Mouse (Mus musculus) CH12.LX (cell line): ENCODE data around the gene Hlcs. TPM values are rescaled to one million over a fixed set of nuclear protein-coding genes. Genes with fewer than 3 reads are reported as not detected.

Experiments
- DNase-seq: peaks from one replicate; pipeline ENCODE4 v3.0.0-alpha.2; 2013; ENCODE audit errors: extremely low read depth
- H3K27ac ChIP-seq: 2 replicates; pipeline ENCODE4 v1.5.1; 2012; ENCODE audit warnings: low read depth, mild to moderate bottlenecking, control low read depth, moderate library complexity; ENCODE audit not compliant: insufficient read depth
- H3K27me3 ChIP-seq: replicated peaks from 2 replicates; pipeline ENCODE3; 2012; ENCODE audit warnings: inconsistent platforms
- H3K36me3 ChIP-seq, 2 experiments: replicated peaks in 1 of 2; 2 replicates each; pipeline versions ENCODE3 to v1.6.1; 2012; ENCODE audit warnings: inconsistent platforms in 1 of 2, low read length in 1 of 2, mild to moderate bottlenecking in 1 of 2, mixed read lengths in 1 of 2, moderate library complexity in 1 of 2; ENCODE audit not compliant: control insufficient read depth in 1 of 2, insufficient read depth in 1 of 2
- H3K4me1 ChIP-seq, 2 experiments: 2 replicates each; pipeline ENCODE4 v1.6.1; 2012; ENCODE audit warnings: inconsistent platforms in 1 of 2, moderate library complexity in 1 of 2; ENCODE audit not compliant: insufficient read depth in 2 of 2, control insufficient read depth in 1 of 2
- H3K4me2 ChIP-seq: 2 replicates; pipeline ENCODE4 v1.6.1; 2012; ENCODE audit warnings: low read depth, mild to moderate bottlenecking, control low read depth; ENCODE audit not compliant: poor library complexity, insufficient read depth, severe bottlenecking
- H3K4me3 ChIP-seq, 3 experiments: fragments of 150-350 bp in 1 of 3; sonication (generic) in 1 of 3; replicated peaks in 1 of 3; 2 replicates each; pipeline versions ENCODE3 to v1.5.1; 2011 to 2012; ENCODE audit warnings: low read depth in 2 of 3, low read length in 2 of 3, mild to moderate bottlenecking in 2 of 3, moderate library complexity in 2 of 3, control low read depth in 1 of 3, improper control_type of control experiment in 1 of 3, inconsistent platforms in 1 of 3, mixed read lengths in 1 of 3; ENCODE audit not compliant: poor library complexity in 1 of 3
- H3K79me2 ChIP-seq: replicated peaks from 2 replicates; pipeline ENCODE4 v1.6.1; 2012; ENCODE audit warnings: mild to moderate bottlenecking, moderate library complexity; ENCODE audit not compliant: control insufficient read depth, poor library complexity, insufficient read depth, severe bottlenecking; ENCODE audit errors: extremely low read depth
- H3K9ac ChIP-seq: 2 replicates; pipeline ENCODE4 v1.6.1; 2012; ENCODE audit warnings: low read depth, mild to moderate bottlenecking, control low read depth, moderate library complexity; ENCODE audit not compliant: insufficient read depth
- H3K9me3 ChIP-seq: replicated peaks from 2 replicates; pipeline ENCODE3; 2012; ENCODE audit warnings: low read length, inconsistent platforms, mixed read lengths
- BHLHE40 ChIP-seq: IDR thresholded peaks from 2 replicates; pipeline ENCODE4 v1.6.1; 2011; ENCODE audit warnings: mild to moderate bottlenecking, low read depth, low read length, improper control_type of control experiment
- CHD2 ChIP-seq: IDR thresholded peaks from 2 replicates; pipeline ENCODE4 v1.6.1; 2011; ENCODE audit warnings: low read length, improper control_type of control experiment
- E2F4 ChIP-seq: IDR thresholded peaks from 2 replicates; pipeline ENCODE4 v1.6.1; 2011; ENCODE audit warnings: low read depth, low read length, improper control_type of control experiment; ENCODE audit not compliant: insufficient replicate concordance
- ELF1 ChIP-seq: IDR thresholded peaks from 2 replicates; pipeline ENCODE4 v1.6.1; 2014; ENCODE audit warnings: low read depth, mild to moderate bottlenecking, inconsistent platforms, low read length, improper control_type of control experiment
- EP300 ChIP-seq: IDR thresholded peaks from 2 replicates; pipeline ENCODE4 v1.6.1; 2011; ENCODE audit warnings: low read length, improper control_type of control experiment
- ETS1 ChIP-seq: conservative IDR thresholded peaks from 2 replicates; pipeline ENCODE4 v1.6.1; 2012; ENCODE audit warnings: low read depth, mild to moderate bottlenecking, inconsistent platforms, low read length, improper control_type of control experiment, moderate library complexity
- GABPA ChIP-seq: IDR thresholded peaks from 2 replicates; pipeline ENCODE4 v1.6.1; 2012; ENCODE audit warnings: low read depth, low read length, improper control_type of control experiment, inconsistent platforms; ENCODE audit not compliant: insufficient replicate concordance
- IRF4 ChIP-seq: IDR thresholded peaks from 2 replicates; pipeline ENCODE4 v1.6.1; 2014; ENCODE audit warnings: low read depth, mild to moderate bottlenecking, inconsistent platforms, low read length, improper control_type of control experiment
- JUN ChIP-seq: IDR thresholded peaks from 2 replicates; pipeline ENCODE4 v1.6.1; 2011; ENCODE audit warnings: low read depth, mild to moderate bottlenecking, low read length, improper control_type of control experiment, moderate library complexity; ENCODE audit not compliant: insufficient read depth
- JUND ChIP-seq: conservative IDR thresholded peaks from 2 replicates; pipeline ENCODE4 v1.6.1; 2011; ENCODE audit warnings: low read depth, low read length, improper control_type of control experiment
- MAFK ChIP-seq: IDR thresholded peaks from 2 replicates; pipeline ENCODE4 v1.6.1; 2011; ENCODE audit warnings: low read length, improper control_type of control experiment; ENCODE audit not compliant: insufficient replicate concordance
- MAZ ChIP-seq: IDR thresholded peaks from 2 replicates; pipeline ENCODE4 v1.6.1; 2012; ENCODE audit warnings: low read depth, mild to moderate bottlenecking, inconsistent platforms, low read length, improper control_type of control experiment, moderate library complexity
- MEF2A ChIP-seq: IDR thresholded peaks from 2 replicates; pipeline ENCODE4 v1.6.1; 2014; ENCODE audit warnings: low read depth, mild to moderate bottlenecking, inconsistent platforms, low read length, improper control_type of control experiment, borderline replicate concordance
- MXI1 ChIP-seq: IDR thresholded peaks from 2 replicates; pipeline ENCODE4 v1.6.1; 2011; ENCODE audit warnings: mild to moderate bottlenecking, low read depth, low read length, improper control_type of control experiment
- NELFE ChIP-seq: IDR thresholded peaks from 2 replicates; pipeline ENCODE4 v1.6.1; 2011; ENCODE audit warnings: low read depth, low read length, improper control_type of control experiment
- NRF1 ChIP-seq: IDR thresholded peaks from 2 replicates; pipeline ENCODE4 v1.6.1; 2014; ENCODE audit warnings: low read depth, mild to moderate bottlenecking, inconsistent platforms, low read length, improper control_type of control experiment, moderate library complexity
- PAX5 ChIP-seq: IDR thresholded peaks from 2 replicates; pipeline ENCODE4 v1.6.1; 2012; ENCODE audit warnings: low read length, inconsistent platforms, mixed read lengths
- POLR2A ChIP-seq: IDR thresholded peaks from 2 replicates; pipeline ENCODE4 v1.6.1; 2011; ENCODE audit warnings: low read depth, mild to moderate bottlenecking, improper control_type of control experiment, low read length
- POLR2AphosphoS2 ChIP-seq: IDR thresholded peaks from 2 replicates; pipeline ENCODE4 v1.6.1; 2011; ENCODE audit warnings: low read depth, low read length, improper control_type of control experiment
- RCOR1 ChIP-seq: conservative IDR thresholded peaks from 2 replicates; pipeline ENCODE4 v1.6.1; 2012; ENCODE audit warnings: low read depth, mild to moderate bottlenecking, inconsistent platforms, low read length, improper control_type of control experiment
- SIN3A ChIP-seq: IDR thresholded peaks from 2 replicates; pipeline ENCODE4 v1.6.1; 2012; ENCODE audit warnings: low read length, improper control_type of control experiment, inconsistent platforms
- TBP ChIP-seq: conservative IDR thresholded peaks from 2 replicates; pipeline ENCODE4 v1.6.1; 2011; ENCODE audit warnings: low read depth, low read length, improper control_type of control experiment
- TCF12 ChIP-seq: IDR thresholded peaks from 2 replicates; pipeline ENCODE4 v1.6.1; 2014; ENCODE audit warnings: low read depth, mild to moderate bottlenecking, inconsistent platforms, low read length, improper control_type of control experiment
- USF1 ChIP-seq: IDR thresholded peaks from 2 replicates; pipeline ENCODE4 v1.6.1; 2014; ENCODE audit warnings: low read depth, mild to moderate bottlenecking, inconsistent platforms, low read length, improper control_type of control experiment
- USF2 ChIP-seq: conservative IDR thresholded peaks from 2 replicates; pipeline ENCODE4 v1.6.1; 2011; ENCODE audit warnings: low read depth, low read length, improper control_type of control experiment
- ZC3H11A ChIP-seq: IDR thresholded peaks from 2 replicates; pipeline ENCODE4 v1.6.1; 2012; ENCODE audit warnings: low read depth, mild to moderate bottlenecking, inconsistent platforms, low read length, improper control_type of control experiment
- ZKSCAN1 ChIP-seq: IDR thresholded peaks from 2 replicates; pipeline ENCODE4 v1.6.1; 2012; ENCODE audit warnings: low read depth, inconsistent platforms, low read length, improper control_type of control experiment, borderline replicate concordance
- ZMIZ1 ChIP-seq: IDR thresholded peaks from 2 replicates; pipeline ENCODE4 v1.6.1; 2012; ENCODE audit warnings: low read depth, mild to moderate bottlenecking, inconsistent platforms, low read length, improper control_type of control experiment
- ZNF384 ChIP-seq: IDR thresholded peaks from 2 replicates; pipeline ENCODE4 v1.6.1; 2012; ENCODE audit warnings: low read depth, low read length, improper control_type of control experiment, inconsistent platforms
- dilution Hi-C: fragments of 300-500 bp; cut with MboI; formaldehyde crosslinking; loops from 2 replicates; pipeline ENCODE4 v1.14.3; 2020; ENCODE audit warnings: low sequenced_read_pairs; ENCODE audit not compliant: extremely low pct_unique_long_range_greater_than_20kb, extremely low pct_ligation_motif_present
- in situ Hi-C: fragments of 300-500 bp; cut with MboI; formaldehyde crosslinking; loops from 3 replicates; pipeline ENCODE4 v1.14.3; 2019; ENCODE audit warnings: low sequenced_read_pairs, low pct_ligation_motif_present, low pct_unique_long_range_greater_than_20kb, mixed read lengths
- polyA plus RNA-seq: library from polyadenylated mRNA; unstranded; fragments of >175 nt; gene quantifications from 2 replicates; pipeline ENCODE4 v1.2.1, GENCODE M21; 2012; ENCODE audit warnings: low read depth; ENCODE audit not compliant: insufficient read length
- total RNA-seq, 2 experiments: library from RNA; depleted of rRNA; stranded (reverse); fragments of 300-350 nt in 1 of 2; fragments of >200 nt in 1 of 2; gene quantifications; 2 replicates each; pipeline ENCODE4 v1.2.3; 2012 to 2014

Gene Hlcs
- total and polyA plus RNA-seq, 3 experiments = 5.3 to 12.5 (median 9.4) TPM

DNA sequence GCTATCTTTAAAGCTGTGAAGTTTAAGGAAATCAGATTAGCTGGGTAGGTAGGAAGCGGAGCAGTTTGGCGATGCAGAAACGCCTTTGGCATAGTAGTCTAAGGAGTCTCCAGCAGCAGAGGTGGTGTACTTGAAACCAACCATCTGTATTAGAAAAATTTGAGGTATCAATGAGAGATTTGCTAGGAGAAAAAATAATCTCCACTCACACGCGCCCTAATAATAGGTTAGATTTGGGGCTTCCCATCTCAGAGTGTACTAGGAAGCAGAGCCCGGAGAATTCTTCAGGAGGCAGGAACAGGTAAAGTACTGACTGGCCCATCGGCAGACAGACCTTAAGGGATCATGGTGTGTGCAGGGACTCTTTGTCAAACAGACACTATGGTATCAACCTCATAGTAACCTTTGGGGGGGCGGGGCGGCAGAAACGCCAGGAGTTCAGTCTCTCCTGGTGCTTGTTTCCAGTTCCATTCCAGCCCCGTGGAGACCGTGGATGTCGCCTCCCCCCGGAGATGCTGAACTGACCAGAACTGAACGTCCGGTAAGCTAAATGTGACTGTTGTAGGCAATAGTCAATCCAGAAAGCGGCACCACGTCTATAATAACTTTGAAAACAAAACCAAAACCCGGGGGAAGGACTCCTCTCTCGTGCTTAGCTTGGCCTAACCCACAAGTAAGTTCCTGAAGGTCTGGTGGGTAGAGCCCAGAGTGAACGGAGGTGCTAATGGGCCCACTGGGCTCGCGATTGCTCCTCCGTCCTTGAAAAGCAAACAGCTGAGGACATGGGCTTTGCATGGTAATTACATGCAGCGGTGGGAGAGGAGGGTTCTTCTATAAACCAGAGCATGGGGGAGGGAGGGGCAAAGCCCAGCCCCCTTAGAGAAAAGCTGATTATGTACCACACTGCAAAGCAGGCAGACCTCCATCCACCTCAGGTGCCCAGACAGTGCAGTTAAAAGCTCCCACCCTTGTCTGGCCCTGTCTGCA, 15.8 kb upstream of the Hlcs start:
- Histone ChIP-seq H3K36me3 (peaks cover 0 to 1% of the 10 kb centered on the region in 2 experiments), H3K4me2 (peak overlapping the region; percentile 70), H3K79me2 (no peaks in the 10 kb centered on the region), H3K27ac (peak overlapping the region; percentile 42), H3K4me1 (peaks cover 7 to 38% of the 10 kb centered on the region in 2 experiments), H3K9ac (peak overlapping the region; percentile 55), H3K4me3 (peak overlapping the region in 2 of 3 experiments; percentile 21 to 66), H3K27me3 (no peaks in the 10 kb centered on the region), H3K9me3 (no peaks in the 10 kb centered on the region)
- dilution Hi-C loops = no loop called here
- peak; percentile 45 for DNase-seq
- TF ChIP-seq IRF4 (peak; percentile 37; the same call in 1 of the 2 replicates), MXI1 (peak; percentile 68), GABPA (no peak), MEF2A (0 out of 2 replicates have a peak, but pooled peaks have one; percentile 37), ELF1 (no peak), ZNF384 (no peak), ZKSCAN1 (no peak), MAZ (peak; percentile 51), MAFK (no peak), ZMIZ1 (no peak), RCOR1 (0 out of 2 replicates have a peak, but pooled peaks have one; percentile 53), POLR2AphosphoS2 (no peak), USF2 (no peak), SIN3A (peak; percentile 65), PAX5 (no peak), NRF1 (0 out of 2 replicates have a peak, but pooled peaks have one; percentile 25), JUN (no peak), JUND (no peak), BHLHE40 (peak; percentile 66), TCF12 (no peak), E2F4 (no peak), TBP (no peak), USF1 (no peak), ETS1 (peak; percentile 51; the same call in 1 of the 2 replicates), EP300 (no peak), ZC3H11A (no peak), POLR2A (peak; percentile 32; the same call in 1 of the 2 replicates), CHD2 (peak; percentile 43; the same call in 1 of the 2 replicates), NELFE (peak; percentile 21; the same call in 1 of the 2 replicates)
- TF ChIP-seq, all 38 proteins: peak for 12
- in situ Hi-C loops = no loop called here
